Mouse (Mus musculus) hindbrain, embryonic 16.5 days (tissue): ENCODE measurements at regions not wholly inside any gene's neighbourhood (a gene's known extent, or its start where the extent isn't known, plus 50 kb on each side); places are given as distances from the start of the nearest gene placed in this dataset.

Experiments
- ATAC-seq: fragments of 200-750 bp; cut with Nextera tagmentation; 2 replicates; pipeline ENCODE4 v1.8.0; 2017; ENCODE audit warnings: moderate TSS enrichment, moderate library complexity
- H3K27ac ChIP-seq: fragments of 300-500 bp; sonication (generic); 2 replicates; pipeline ENCODE4 v1.5.1; 2014; ENCODE audit warnings: low read depth, mild to moderate bottlenecking, control low read depth, low read length, moderate library complexity
- H3K27me3 ChIP-seq: fragments of 300-500 bp; sonication (generic); replicated peaks from 2 replicates; pipeline ENCODE4 v1.6.1; 2014; ENCODE audit warnings: low read length; ENCODE audit not compliant: control insufficient read depth, insufficient read depth
- H3K36me3 ChIP-seq: fragments of 300-500 bp; sonication (generic); 2 replicates; pipeline ENCODE4 v1.6.1; 2014; ENCODE audit warnings: mild to moderate bottlenecking, low read length, moderate library complexity, mixed read lengths; ENCODE audit not compliant: control insufficient read depth, insufficient read depth
- H3K4me1 ChIP-seq: fragments of 300-500 bp; sonication (generic); 2 replicates; pipeline ENCODE4 v1.6.1; 2014; ENCODE audit warnings: low read depth, low read length; ENCODE audit not compliant: control insufficient read depth, insufficient read depth
- H3K4me2 ChIP-seq: fragments of 300-500 bp; sonication (generic); 2 replicates; pipeline ENCODE4 v1.6.1; 2014; ENCODE audit warnings: mild to moderate bottlenecking, low read length, control low read depth, moderate library complexity
- H3K4me3 ChIP-seq: fragments of 300-500 bp; sonication (generic); 2 replicates; pipeline ENCODE4 v1.5.1; 2014; ENCODE audit warnings: mild to moderate bottlenecking, low read length, control low read depth, moderate library complexity
- H3K9ac ChIP-seq: fragments of 300-500 bp; sonication (generic); 2 replicates; pipeline ENCODE4 v1.6.1; 2014; ENCODE audit warnings: low read depth, mild to moderate bottlenecking, control low read depth, low read length, moderate library complexity
- H3K9me3 ChIP-seq: fragments of 300-500 bp; sonication (generic); 2 replicates; pipeline ENCODE4 v1.6.1; 2014; ENCODE audit warnings: mild to moderate bottlenecking, low read length, moderate library complexity; ENCODE audit not compliant: control insufficient read depth
- WGBS: fragments of 180-500 bp; shearing (Covaris S2); extraction: QIAGEN DNeasy Blood & Tissue Kit; methylation state at CpG from one replicate; pipeline ENCODE4 v1.1.7; 2014; 5-methylcytosine and 5-hydroxymethylcytosine counted together

DNA sequence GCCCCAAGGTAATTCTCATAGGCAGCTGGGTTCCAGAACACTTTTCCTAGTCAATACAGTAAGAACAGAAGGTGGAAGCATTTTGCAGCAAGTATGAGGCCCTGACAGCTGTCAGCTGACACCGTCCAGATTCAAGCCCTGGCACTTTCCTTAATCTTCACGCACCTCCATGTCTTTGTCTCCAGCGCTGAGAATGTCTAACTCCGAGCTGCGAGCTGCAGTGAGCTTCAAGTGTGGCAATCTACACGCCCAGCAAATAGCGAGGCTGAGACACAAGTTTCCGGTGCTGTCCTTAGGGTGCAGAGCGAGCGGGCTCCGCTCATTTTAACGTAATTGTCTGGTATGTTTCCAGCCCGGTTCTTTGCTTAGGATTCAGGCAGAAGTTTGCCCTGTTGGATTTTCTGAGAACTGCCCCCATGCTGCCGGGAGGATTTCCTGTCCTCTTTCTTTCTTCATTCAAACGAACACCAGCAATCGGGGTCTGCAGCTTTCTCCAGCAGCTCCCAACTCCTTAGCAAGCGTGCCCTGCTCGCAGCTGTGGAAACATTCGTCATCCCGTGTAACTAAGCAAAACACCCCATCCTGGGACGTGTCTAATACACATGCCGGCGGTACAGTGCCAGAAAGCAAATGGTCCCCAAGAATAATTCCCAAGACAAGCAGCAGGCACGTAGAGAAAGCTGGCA lies 54.5 kb downstream of the Irx3 start:
- no peak overlapping the region for H3K27ac ChIP-seq
- ATAC-seq, result no peak
- WGBS, result 37% methylated on average over 24 of the region's 24 CpGs
- H3K4me3 ChIP-seq, result no peak overlapping the region
- peak overlapping the region; percentile 20; the same call in 1 of the 2 replicates for H3K9ac ChIP-seq
- H3K9me3 ChIP-seq, result no peaks in the 10 kb centered on the region
- no peaks in the 10 kb centered on the region for H3K27me3 ChIP-seq
- H3K36me3 ChIP-seq, result no peaks in the 10 kb centered on the region
- H3K4me2 ChIP-seq, result peak overlapping the region; percentile 31
- peaks cover 5% of the 10 kb centered on the region; the same call in 1 of the 2 replicates for H3K4me1 ChIP-seq

DNA sequence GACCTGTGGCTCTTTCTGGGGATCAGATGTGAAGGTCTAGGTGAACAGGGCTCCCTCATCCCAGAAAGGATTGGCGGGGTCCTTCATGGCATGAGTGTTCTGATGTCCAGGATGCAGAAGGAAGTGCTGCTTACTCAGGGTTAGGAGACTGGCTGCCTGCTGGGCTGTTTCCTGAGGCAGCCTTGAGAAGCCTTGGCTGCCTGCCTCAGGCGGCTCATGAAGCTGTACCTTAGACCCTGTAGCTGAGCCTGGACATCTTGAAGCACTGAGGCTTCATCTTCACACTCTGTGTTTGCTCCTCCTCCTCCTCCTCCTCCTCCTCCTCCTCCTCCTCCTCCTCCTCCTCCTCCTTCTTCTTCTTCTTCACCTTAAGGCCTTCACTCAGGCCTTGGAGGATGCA lies 77.2 kb downstream of the Irx3 start:
- WGBS, result 83% methylated on average over 2 of the region's 2 CpGs
- no peaks in the 10 kb centered on the region for H3K9me3 ChIP-seq
- H3K27ac ChIP-seq, result no peak overlapping the region
- H3K4me3 ChIP-seq, result no peak overlapping the region
- no peak overlapping the region for H3K4me2 ChIP-seq
- H3K4me1 ChIP-seq, result no peaks in the 10 kb centered on the region
- no peak for ATAC-seq
- H3K36me3 ChIP-seq, result no peaks in the 10 kb centered on the region
- H3K27me3 ChIP-seq, result no peaks in the 10 kb centered on the region
- no peak overlapping the region for H3K9ac ChIP-seq
